Mouse (Mus musculus) bone marrow macrophage, adult 2 months (primary cell): ENCODE data around the gene Tdpoz3. TPM values are rescaled to one million over a fixed set of nuclear protein-coding genes. Genes with fewer than 3 reads are reported as not detected.
"Not testable (repeated sequence)": the region's sequence is repeated elsewhere in the genome, so short reads cannot be mapped to it uniquely, and the experiment has no call there.

Experiments used
- H3K27ac ChIP-seq: 2 replicates; pipeline ENCODE4 v1.5.1; 2012; ENCODE audit warnings: low read depth, low read length; ENCODE audit not compliant: insufficient read depth
- H3K4me1 ChIP-seq: 2 replicates; pipeline ENCODE4 v1.6.1; 2012; ENCODE audit warnings: low read length; ENCODE audit not compliant: control insufficient read depth, insufficient read depth
- H3K4me3 ChIP-seq: 2 replicates; pipeline ENCODE4 v1.5.1; 2012; ENCODE audit warnings: mild to moderate bottlenecking, low read length, moderate library complexity; ENCODE audit not compliant: insufficient read depth
- polyA plus RNA-seq: library from polyadenylated mRNA; stranded (reverse); fragments of >200 nt; gene quantifications from 2 replicates; pipeline ENCODE4 v1.2.4, GENCODE M21; 2012; ENCODE audit not compliant: missing spikeins, insufficient read depth, insufficient read length

The Tdpoz3 gene
- polyA plus RNA-seq, result not detected in 2 replicates

GRCm38 (mm10) chr3:93825720-93826119 lies at the start of gene Tdpoz3:
Gene Tdpoz3, plus strand, starts transcription at chr3:93826020.
- H3K4me1 ChIP-seq, H3K27ac ChIP-seq, H3K4me3 ChIP-seq: not testable (repeated sequence)

- not testable (repeated sequence) for H3K4me1 ChIP-seq, H3K27ac ChIP-seq, H3K4me3 ChIP-seq
Measured at GRCm38 (mm10) chr3:93796098-93796497, 29.7 kb upstream of the Tdpoz3 start, which contains the start of gene Tdpoz4. Gene Tdpoz4, plus strand, starts transcription at chr3:93796398.

GRCm38 (mm10) chr3:93813341-93813740 lies 12.5 kb upstream of the Tdpoz3 start:
- H3K4me3 ChIP-seq, H3K4me1 ChIP-seq, H3K27ac ChIP-seq: not testable (repeated sequence)

GRCm38 (mm10) chr3:93858957-93859356 lies 33.1 kb downstream of the Tdpoz3 start:
- not testable (repeated sequence) for H3K27ac ChIP-seq

GRCm38 (mm10) chr3:93870635-93871034 lies 44.8 kb downstream of the Tdpoz3 start:
- not testable (repeated sequence) for H3K4me3 ChIP-seq, H3K4me1 ChIP-seq, H3K27ac ChIP-seq

More at GRCm38 (mm10) chr3:93858957-93859356, 33.1 kb downstream of the Tdpoz3 start:
- not testable (repeated sequence) for H3K4me1 ChIP-seq, H3K4me3 ChIP-seq

Other genes with a start within 250 kb of the Tdpoz3 start
- not detected in 2 replicates for gene Tdpoz2, start 173.3 kb upstream of the Tdpoz3 start, polyA plus RNA-seq
- gene Tdpoz1, start 149.7 kb upstream of the Tdpoz3 start, polyA plus RNA-seq, result not detected in 2 replicates
- gene Gm37596, start 132.9 kb upstream of the Tdpoz3 start, polyA plus RNA-seq, result not detected in 2 replicates
- gene Gm5773, start 53.0 kb upstream of the Tdpoz3 start, polyA plus RNA-seq, result not detected in 2 replicates
- gene Tdpoz4, start 29.6 kb upstream of the Tdpoz3 start, polyA plus RNA-seq, result not detected in 2 replicates
- gene Gm9117, start 117.5 kb downstream of the Tdpoz3 start, polyA plus RNA-seq, result not detected in 2 replicates
- gene Tdpoz5, start 135.3 kb downstream of the Tdpoz3 start, polyA plus RNA-seq, result not detected in 2 replicates
- gene Gm9125, start 228.9 kb downstream of the Tdpoz3 start, polyA plus RNA-seq, result not detected in 2 replicates
- gene Gm10697, start 246.6 kb downstream of the Tdpoz3 start, polyA plus RNA-seq, result not detected in 2 replicates